Mouse (Mus musculus) kidney, embryonic 16.5 days (tissue): ENCODE results near the gene Smim20. TPM values are rescaled to one million over a fixed set of nuclear protein-coding genes. Genes with fewer than 3 reads are reported as not detected.

Experiments used
- ATAC-seq: fragments of 200-750 bp; cut with Nextera tagmentation; 2 replicates; pipeline ENCODE4 v1.8.0; 2017; ENCODE audit warnings: moderate TSS enrichment; ENCODE audit not compliant: low FRiP score, low TSS enrichment
- H3K27ac ChIP-seq: fragments of 300-500 bp; sonication (generic); 2 replicates; pipeline ENCODE4 v1.5.1; 2014; ENCODE audit warnings: low read length
- H3K27me3 ChIP-seq: fragments of 300-500 bp; sonication (generic); 2 replicates; pipeline ENCODE4 v1.6.1; 2014; ENCODE audit warnings: low read length, control low read depth, mixed read lengths; ENCODE audit not compliant: insufficient read depth
- H3K36me3 ChIP-seq: fragments of 300-500 bp; sonication (generic); 2 replicates; pipeline ENCODE4 v1.6.1; 2014; ENCODE audit warnings: low read length, control low read depth, mixed read lengths; ENCODE audit not compliant: insufficient read depth
- H3K4me1 ChIP-seq: fragments of 300-500 bp; sonication (generic); 2 replicates; pipeline ENCODE4 v1.6.1; 2014; ENCODE audit warnings: low read length, control low read depth, mixed read lengths; ENCODE audit not compliant: insufficient read depth
- H3K4me2 ChIP-seq: fragments of 300-500 bp; sonication (generic); replicated peaks from 2 replicates; pipeline ENCODE4 v1.6.1; 2014; ENCODE audit warnings: low read depth, low read length
- H3K4me3 ChIP-seq: fragments of 300-500 bp; sonication (generic); 2 replicates; pipeline ENCODE4 v1.5.1; 2014; ENCODE audit warnings: mild to moderate bottlenecking, low read length
- H3K9ac ChIP-seq: fragments of 300-500 bp; sonication (generic); replicated peaks from 2 replicates; pipeline ENCODE4 v1.6.1; 2014; ENCODE audit warnings: low read length
- H3K9me3 ChIP-seq: fragments of 300-500 bp; sonication (generic); 2 replicates; pipeline ENCODE4 v1.6.1; 2016; ENCODE audit warnings: low read length, control low read depth
- WGBS: fragments of 180-500 bp; shearing (Covaris S2); extraction: QIAGEN DNeasy Blood & Tissue Kit; methylation state at CpG from one replicate; pipeline ENCODE4 v1.1.7; 2014; 5-methylcytosine and 5-hydroxymethylcytosine counted together
- polyA plus RNA-seq: library from polyadenylated mRNA; unstranded; fragments of >200 nt; fragmentation: Nextera tagmentation; extraction: Ambion mirVana; gene quantifications from 2 replicates; pipeline ENCODE4 v1.2.1, GENCODE M21; 2015

Gene Smim20
- polyA plus RNA-seq, 1 experiment from 2014 or later: 98.2 TPM

- Histone ChIP-seq H3K27me3 (no peaks in the 10 kb centered on the region), H3K27ac (no peak overlapping the region), H3K9me3 (peaks cover 6% of the 10 kb centered on the region; the same call in 1 of the 2 replicates), H3K4me3 (no peak overlapping the region), H3K4me2 (no peak overlapping the region), H3K36me3 (peaks cover 16% of the 10 kb centered on the region), H3K4me1 (peaks cover 34% of the 10 kb centered on the region), H3K9ac (no peak overlapping the region)
- ATAC-seq: peak; percentile 49; the same call in 1 of the 2 replicates
- WGBS: 38% methylated on average over 5 of the region's 5 CpGs
Observed at GRCm38 (mm10) chr5:53273699-53274430, 7.0 kb downstream of the Smim20 start.

GRCm38 (mm10) chr5:53274811-53275355 is 8.0 kb downstream of the Smim20 start:
- Histone ChIP-seq H3K9ac (no peak overlapping the region), H3K27me3 (no peaks in the 10 kb centered on the region), H3K4me2 (no peak overlapping the region), H3K9me3 (peaks cover 6% of the 10 kb centered on the region; the same call in 1 of the 2 replicates), H3K36me3 (peaks cover 17% of the 10 kb centered on the region), H3K27ac (0 out of 2 replicates have a peak overlapping the region, but pooled peaks have one; percentile 2), H3K4me3 (no peak overlapping the region), H3K4me1 (peaks cover 34% of the 10 kb centered on the region)
- 29% methylated on average over 5 of the region's 5 CpGs for WGBS
- ATAC-seq: no peak

GRCm38 (mm10) chr5:53275376-53275775 is 8.5 kb downstream of the Smim20 start:
- peaks cover 34% of the 10 kb centered on the region for H3K4me1 ChIP-seq
- no peak overlapping the region for H3K9ac ChIP-seq
- peak overlapping the region; percentile 2; the same call in 1 of the 2 replicates for H3K27ac ChIP-seq
- H3K4me2 ChIP-seq: no peak overlapping the region
- H3K9me3 ChIP-seq: peaks cover 6% of the 10 kb centered on the region; the same call in 1 of the 2 replicates
- no peak overlapping the region for H3K4me3 ChIP-seq
- H3K36me3 ChIP-seq: peaks cover 17% of the 10 kb centered on the region
- 50% methylated on average over 3 of the region's 3 CpGs for WGBS
- H3K27me3 ChIP-seq: no peaks in the 10 kb centered on the region
- peak; percentile 28; the same call in 1 of the 2 replicates for ATAC-seq

- Histone ChIP-seq H3K4me3 (no peak overlapping the region), H3K9me3 (peaks cover 6% of the 10 kb centered on the region; the same call in 1 of the 2 replicates), H3K36me3 (peaks cover 17% of the 10 kb centered on the region), H3K9ac (no peak overlapping the region), H3K4me2 (no peak overlapping the region), H3K27me3 (no peaks in the 10 kb centered on the region), H3K27ac (peak overlapping the region; percentile 35), H3K4me1 (peaks cover 34% of the 10 kb centered on the region)
- ATAC-seq: no peak
- WGBS: 22% methylated on average over 5 of the region's 5 CpGs
Observed at GRCm38 (mm10) chr5:53276470-53277022, 9.7 kb downstream of the Smim20 start.

- WGBS: 40% methylated on average over 4 of the region's 4 CpGs
- no peak overlapping the region for H3K27ac ChIP-seq
Observed at GRCm38 (mm10) chr5:53277716-53278263, 10.9 kb downstream of the Smim20 start.

GRCm38 (mm10) chr5:53279216-53279813 is 12.4 kb downstream of the Smim20 start:
- no peak overlapping the region for H3K4me3 ChIP-seq
- 73% methylated on average over 12 of the region's 12 CpGs for WGBS
- ATAC-seq: no peak

More at GRCm38 (mm10) chr5:53277716-53278263, 10.9 kb downstream of the Smim20 start:
- Histone ChIP-seq H3K4me3 (no peak overlapping the region), H3K4me2 (no peak overlapping the region), H3K9ac (no peak overlapping the region), H3K27me3 (no peaks in the 10 kb centered on the region), H3K4me1 (peaks cover 34% of the 10 kb centered on the region), H3K36me3 (peaks cover 14% of the 10 kb centered on the region), H3K9me3 (no peaks in the 10 kb centered on the region)
- ATAC-seq: no peak

GRCm38 (mm10) chr5:53282487-53282886 is 15.6 kb downstream of the Smim20 start:
- WGBS: 94% methylated on average over 4 of the region's 4 CpGs
- H3K4me3 ChIP-seq: no peak overlapping the region
- no peak overlapping the region for H3K9ac ChIP-seq
- no peak overlapping the region for H3K27ac ChIP-seq
- ATAC-seq: no peak
- H3K27me3 ChIP-seq: no peaks in the 10 kb centered on the region
- peaks cover 11% of the 10 kb centered on the region for H3K36me3 ChIP-seq
- H3K9me3 ChIP-seq: no peaks in the 10 kb centered on the region
- H3K4me2 ChIP-seq: no peak overlapping the region
- peaks cover 5% of the 10 kb centered on the region; the same call in 1 of the 2 replicates for H3K4me1 ChIP-seq

More at GRCm38 (mm10) chr5:53279216-53279813, 12.4 kb downstream of the Smim20 start:
- no peak overlapping the region for H3K9ac ChIP-seq
- no peak overlapping the region for H3K4me2 ChIP-seq
- H3K4me1 ChIP-seq: peaks cover 29% of the 10 kb centered on the region
- H3K27me3 ChIP-seq: no peaks in the 10 kb centered on the region
- H3K36me3 ChIP-seq: peaks cover 11% of the 10 kb centered on the region
- H3K9me3 ChIP-seq: no peaks in the 10 kb centered on the region
- no peak overlapping the region for H3K27ac ChIP-seq

GRCm38 (mm10) chr5:53286406-53286805 is 19.5 kb downstream of the Smim20 start:
- H3K4me2 ChIP-seq: no peak overlapping the region
- H3K9ac ChIP-seq: no peak overlapping the region
- 93% methylated on average over 2 of the region's 2 CpGs for WGBS
- H3K36me3 ChIP-seq: no peaks in the 10 kb centered on the region
- no peaks in the 10 kb centered on the region for H3K27me3 ChIP-seq
- no peak overlapping the region for H3K4me3 ChIP-seq
- H3K27ac ChIP-seq: no peak overlapping the region
- H3K9me3 ChIP-seq: no peaks in the 10 kb centered on the region
- no peak for ATAC-seq
- H3K4me1 ChIP-seq: no peaks in the 10 kb centered on the region

GRCm38 (mm10) chr5:53289438-53289837 is 22.6 kb downstream of the Smim20 start:
- Histone ChIP-seq H3K36me3 (no peaks in the 10 kb centered on the region), H3K9ac (no peak overlapping the region), H3K9me3 (no peaks in the 10 kb centered on the region), H3K4me1 (no peaks in the 10 kb centered on the region), H3K4me2 (no peak overlapping the region), H3K27me3 (no peaks in the 10 kb centered on the region), H3K4me3 (no peak overlapping the region), H3K27ac (no peak overlapping the region)
- no peak for ATAC-seq
- WGBS: 40% methylated on average over 9 of the region's 9 CpGs
